Mouse (Mus musculus) spleen, embryonic (tissue): Measurements from ENCODE around the gene Kifc3.

Experiments used
- CTCF ChIA-PET: fragments of 350-600 bp; sonication (Branson Sonifier 250); formaldehyde crosslinking; loops from one replicate; lab custom pipeline; 2022; lab: Charles Lee

Gene Kifc3

GRCm38 (mm10) chr8:95158654-95159053 lies 44.0 kb downstream of the Kifc3 start:
- CTCF ChIA-PET = no interaction called here

GRCm38 (mm10) chr8:95157145-95157544 lies 45.5 kb downstream of the Kifc3 start:
- CTCF ChIA-PET = no interaction called here

- CTCF ChIA-PET = no interaction called here
Measured at GRCm38 (mm10) chr8:95156108-95156507, 46.5 kb downstream of the Kifc3 start.

GRCm38 (mm10) chr8:95155361-95155760 lies 47.3 kb downstream of the Kifc3 start:
- CTCF ChIA-PET = no interaction called here

GRCm38 (mm10) chr8:95154654-95155053 lies 48.0 kb downstream of the Kifc3 start:
- CTCF ChIA-PET = no interaction called here

GRCm38 (mm10) chr8:95154056-95154455 lies 48.6 kb downstream of the Kifc3 start:
- CTCF ChIA-PET = no interaction called here

- CTCF ChIA-PET = no interaction called here
Measured at GRCm38 (mm10) chr8:95150608-95151007, 52.0 kb downstream of the Kifc3 start.

GRCm38 (mm10) chr8:95149426-95149825 lies 53.2 kb downstream of the Kifc3 start:
- CTCF ChIA-PET = no interaction called here

GRCm38 (mm10) chr8:95146846-95147245 lies 55.8 kb downstream of the Kifc3 start:
- CTCF ChIA-PET = no interaction called here

GRCm38 (mm10) chr8:95146044-95146745 lies 56.4 kb downstream of the Kifc3 start:
- CTCF ChIA-PET = no interaction called here

GRCm38 (mm10) chr8:95144631-95145015 lies 58.0 kb downstream of the Kifc3 start:
- CTCF ChIA-PET = no interaction called here

- CTCF ChIA-PET = no interaction called here
Measured at GRCm38 (mm10) chr8:95143805-95144630, 58.6 kb downstream of the Kifc3 start.

GRCm38 (mm10) chr8:95142985-95143804 lies 59.4 kb downstream of the Kifc3 start:
- CTCF ChIA-PET = no interaction called here

GRCm38 (mm10) chr8:95142075-95142831 lies 60.4 kb downstream of the Kifc3 start:
- CTCF ChIA-PET = no interaction called here

GRCm38 (mm10) chr8:95141469-95142074 lies 61.0 kb downstream of the Kifc3 start:
- CTCF ChIA-PET = no interaction called here

- CTCF ChIA-PET = no interaction called here
Measured at GRCm38 (mm10) chr8:95141026-95141425, 61.6 kb downstream of the Kifc3 start.

- CTCF ChIA-PET = no interaction called here
Measured at GRCm38 (mm10) chr8:95140555-95140954, 62.1 kb downstream of the Kifc3 start.

GRCm38 (mm10) chr8:95139051-95139365 lies 63.6 kb downstream of the Kifc3 start:
- CTCF ChIA-PET = no interaction called here

- CTCF ChIA-PET = no interaction called here
Measured at GRCm38 (mm10) chr8:95138341-95139050, 64.1 kb downstream of the Kifc3 start.

GRCm38 (mm10) chr8:95137641-95138098 lies 64.9 kb downstream of the Kifc3 start:
- CTCF ChIA-PET = no interaction called here
